Mouse (Mus musculus): ENCODE results near the gene Grid1. TPM values are rescaled to one million over a fixed set of nuclear protein-coding genes. Genes with fewer than 3 reads are reported as not detected.

Grid1 gene
- total RNA-seq, 2 experiments from 2014 or later = not detected

DNA sequence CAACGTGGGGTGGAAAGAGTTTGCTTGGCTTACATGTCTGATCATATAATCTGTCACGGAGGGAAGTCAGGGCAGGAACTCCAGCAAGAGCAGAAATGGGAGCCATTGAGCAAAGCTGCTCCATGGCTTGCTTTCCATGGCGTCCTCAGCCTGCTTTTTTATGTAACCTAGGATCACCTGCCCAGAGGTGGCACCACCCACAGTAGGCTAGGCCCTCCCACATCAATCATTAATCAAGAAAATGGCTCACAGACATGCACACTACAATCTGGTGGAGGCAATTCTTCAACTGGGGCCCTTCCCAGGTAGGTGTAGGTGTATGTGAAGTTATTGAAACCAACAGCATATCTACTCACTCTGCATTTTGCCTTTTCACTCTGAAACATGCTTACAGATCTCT is 287.7 kb downstream of the Grid1 start:
- ATAC-seq (replicated peaks; ENCODE audit: poor library complexity) = no peak

DNA sequence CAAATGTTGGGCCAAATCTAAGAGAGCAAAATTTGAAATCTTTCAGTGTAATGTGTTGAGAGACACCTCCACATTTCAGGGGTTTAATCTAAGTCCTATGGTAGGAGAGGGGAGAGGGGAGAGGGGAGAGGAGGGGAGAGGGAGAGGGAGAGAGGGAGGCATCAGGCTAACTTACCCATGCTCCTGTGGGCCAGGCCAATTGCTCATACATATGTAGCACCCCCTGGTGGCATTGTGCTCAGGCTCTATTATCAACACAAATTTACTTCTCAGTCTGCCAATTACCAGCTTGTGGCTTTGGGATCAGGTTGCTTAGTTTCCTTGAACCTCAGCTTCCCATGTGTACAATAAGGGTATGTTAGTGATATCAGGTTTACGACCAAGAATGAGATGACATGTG is 291.0 kb downstream of the Grid1 start:
- ATAC-seq (replicated peaks; ENCODE audit: poor library complexity) = no peak

DNA sequence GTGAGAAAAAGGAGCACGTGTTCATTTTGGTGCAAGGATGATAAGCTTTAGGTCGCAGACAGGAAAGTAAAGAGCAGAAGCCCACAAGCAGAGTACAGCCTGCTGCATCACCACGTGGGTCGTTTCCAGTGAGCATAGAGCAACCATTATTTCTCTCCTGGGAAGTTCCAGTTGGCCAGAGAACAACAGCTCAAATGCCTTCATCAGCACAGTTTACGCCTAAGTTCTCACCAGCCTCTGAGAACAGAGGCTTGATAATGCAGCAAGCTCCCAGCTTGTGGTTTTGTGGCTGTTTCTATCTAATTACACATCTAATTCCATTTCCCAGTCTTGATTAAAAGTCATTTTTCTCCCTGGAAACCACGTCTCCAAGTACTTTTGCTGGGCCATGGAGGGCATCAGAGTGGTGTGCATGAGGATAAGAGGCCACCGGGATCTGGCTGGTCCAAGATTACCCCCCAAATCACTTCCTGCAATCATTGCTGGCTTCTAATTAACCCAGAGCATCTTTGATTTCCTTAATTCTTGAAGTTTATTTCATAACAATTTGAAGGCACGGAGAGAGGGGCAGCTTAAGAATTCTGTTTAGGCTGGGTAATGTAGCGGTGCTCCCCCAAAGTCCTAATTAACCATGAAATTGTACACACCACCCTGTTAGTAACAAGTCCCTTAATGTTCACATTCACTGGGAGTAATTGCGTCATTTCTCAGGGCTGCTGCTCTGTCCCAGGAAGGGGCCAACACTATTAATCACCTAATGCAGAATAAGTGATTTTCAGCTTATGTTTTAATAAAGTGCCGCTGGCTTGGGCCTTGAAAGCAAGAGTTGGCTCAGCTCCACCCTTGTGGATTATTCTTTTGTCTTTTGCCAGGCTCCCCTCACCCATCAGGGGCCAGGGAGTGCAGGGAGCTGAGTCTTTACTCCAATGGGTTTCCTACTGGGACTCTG is 292.7 kb downstream of the Grid1 start:
- no peak for ATAC-seq (replicated peaks; ENCODE audit: poor library complexity)

DNA sequence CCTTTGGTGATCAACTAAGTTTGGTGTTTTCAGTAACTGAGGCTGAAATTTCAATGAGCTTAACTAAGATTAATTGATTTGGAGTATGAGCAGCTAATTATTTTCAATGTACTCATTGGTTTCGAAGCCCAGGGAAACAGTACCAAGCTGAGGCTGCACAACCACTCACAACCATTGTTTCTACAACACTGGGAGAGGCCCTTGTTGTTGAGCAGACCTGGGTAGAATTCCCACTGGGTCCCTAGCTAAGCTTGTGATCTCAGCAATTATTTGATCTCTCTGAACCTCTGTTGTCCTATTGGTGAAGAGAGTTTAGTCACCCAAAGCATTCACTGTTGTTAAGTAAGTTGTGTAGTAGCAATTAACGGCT is 293.4 kb downstream of the Grid1 start:
- no peak for ATAC-seq (replicated peaks; ENCODE audit: poor library complexity)

DNA sequence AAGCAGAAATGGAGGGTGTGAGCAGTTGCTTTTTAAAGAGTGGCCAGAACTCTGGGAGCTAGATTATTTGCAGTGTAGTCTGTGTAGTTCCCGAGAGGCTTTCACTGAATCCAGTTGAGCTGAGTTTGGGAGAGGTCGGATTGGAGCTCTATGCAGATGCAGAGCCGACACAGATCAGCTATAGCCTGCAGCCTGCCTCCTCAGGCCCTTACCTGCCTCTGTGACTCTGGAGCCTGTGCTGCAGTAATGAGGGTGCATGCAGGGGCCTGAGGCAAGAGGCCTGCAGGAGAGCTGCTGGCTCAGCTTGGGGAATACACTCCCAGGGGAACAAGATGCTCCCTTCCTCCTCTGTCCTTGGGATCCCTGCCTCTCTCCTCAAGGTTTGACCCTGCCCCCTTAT is 296.0 kb downstream of the Grid1 start:
- no peak for ATAC-seq (replicated peaks; ENCODE audit: poor library complexity)

DNA sequence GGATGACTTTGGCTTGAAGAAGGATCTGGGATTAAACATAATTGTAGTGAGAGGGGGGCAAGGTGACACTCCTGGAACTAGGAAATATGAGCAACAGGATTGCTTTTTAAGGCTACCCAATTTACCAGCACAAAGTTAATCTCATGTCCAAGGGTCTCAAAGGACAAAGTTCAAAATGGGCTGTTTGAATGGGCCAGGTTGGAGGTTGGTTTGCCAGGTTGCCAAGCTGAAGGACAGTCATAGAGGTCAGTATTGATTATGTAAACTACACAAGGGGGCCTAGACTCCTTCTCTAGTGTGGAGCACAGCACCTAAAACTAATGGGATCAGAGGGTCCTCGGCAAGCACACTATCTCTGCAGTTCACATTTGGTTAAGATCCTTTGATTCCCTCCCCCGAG is 300.2 kb downstream of the Grid1 start:
- ATAC-seq (replicated peaks; ENCODE audit: poor library complexity) = no peak

DNA sequence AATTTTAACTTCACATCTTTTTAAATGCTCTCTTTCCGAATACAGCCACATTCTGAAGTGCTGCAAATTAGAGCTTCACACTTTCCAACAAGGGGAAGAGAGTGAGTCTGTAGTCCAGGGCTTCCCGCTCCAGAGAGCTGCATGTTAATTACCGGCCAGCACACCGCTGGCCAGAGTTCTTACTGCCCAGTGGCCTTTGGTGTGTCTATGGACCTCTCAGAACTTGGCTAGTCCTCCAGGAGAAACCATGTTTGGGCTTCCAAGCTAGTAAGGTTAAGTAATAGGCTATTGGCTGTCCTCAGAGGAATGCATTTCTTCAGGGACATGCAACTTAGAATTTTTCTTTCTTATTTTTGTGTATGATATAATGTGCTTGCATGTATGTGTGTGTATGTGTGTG is 301.0 kb downstream of the Grid1 start:
- ATAC-seq (replicated peaks; ENCODE audit: poor library complexity) = no peak

DNA sequence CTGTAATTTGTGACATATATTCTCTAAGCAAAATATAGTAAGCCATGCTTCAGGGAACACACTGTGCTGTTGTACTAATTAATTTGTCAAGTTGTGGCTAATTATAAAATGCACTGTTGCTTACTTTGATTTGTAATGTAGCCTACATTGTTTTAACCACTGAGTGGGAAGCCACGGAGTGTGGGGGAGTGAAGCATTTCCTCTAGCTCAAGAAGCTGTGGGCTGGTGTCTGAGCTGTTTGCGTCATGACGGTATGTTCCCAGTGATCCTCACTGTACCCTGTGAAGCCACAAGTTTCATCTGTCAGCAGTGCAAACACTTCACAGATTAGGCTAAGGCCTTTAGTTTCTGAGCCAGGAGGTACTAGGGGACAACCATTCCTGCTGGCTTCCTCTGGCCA is 302.2 kb downstream of the Grid1 start:
- ATAC-seq (replicated peaks; ENCODE audit: poor library complexity) = no peak

DNA sequence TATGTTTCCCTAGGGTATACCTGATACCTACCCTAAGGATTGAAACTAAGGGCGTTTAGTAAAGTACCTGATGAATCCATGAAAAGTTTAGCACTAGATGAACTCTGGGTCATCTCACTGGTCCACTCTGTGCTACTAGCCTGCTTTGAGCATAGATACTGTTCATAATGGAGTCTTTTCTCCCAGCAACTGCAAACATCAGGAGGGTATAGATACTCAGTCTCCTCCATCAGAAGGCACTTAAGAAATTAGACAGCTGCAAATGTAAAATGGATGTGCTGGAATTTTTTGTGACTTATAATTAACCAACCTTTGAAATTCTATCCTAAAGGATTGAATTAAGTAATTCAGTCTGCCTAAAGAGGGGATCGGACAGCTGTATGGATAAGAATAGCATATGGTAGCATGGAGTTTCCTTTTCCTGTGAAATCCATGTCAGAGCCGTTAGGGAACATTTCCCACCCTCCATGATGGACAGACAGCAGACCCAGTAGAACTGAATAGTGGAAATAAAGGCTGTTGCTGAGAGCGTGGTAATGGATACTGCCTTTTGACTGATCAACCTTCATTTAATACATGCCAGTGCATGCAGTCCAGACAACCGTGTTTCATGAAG is 303.5 kb downstream of the Grid1 start:
- ATAC-seq (replicated peaks; ENCODE audit: poor library complexity) = no peak

DNA sequence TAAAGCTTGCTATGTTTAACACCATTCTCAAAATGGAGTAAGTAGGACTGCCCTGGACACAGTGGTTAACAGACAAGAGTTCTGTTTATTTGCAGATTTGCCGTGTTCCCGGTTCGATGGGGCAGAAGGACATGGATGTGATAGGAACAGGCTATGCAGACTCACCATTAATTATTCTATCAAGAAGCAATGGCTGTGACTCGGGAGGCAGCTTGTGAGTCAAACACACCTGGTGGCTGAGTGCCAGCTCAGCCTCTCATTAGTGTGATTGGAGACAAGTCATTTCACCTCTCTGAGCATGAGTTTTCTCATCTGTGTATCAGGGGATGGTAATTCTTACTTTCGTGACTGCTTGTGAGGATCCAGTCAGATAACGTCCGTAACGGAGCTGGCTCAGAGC is 307.7 kb downstream of the Grid1 start:
- no peak for ATAC-seq (replicated peaks; ENCODE audit: poor library complexity)

DNA sequence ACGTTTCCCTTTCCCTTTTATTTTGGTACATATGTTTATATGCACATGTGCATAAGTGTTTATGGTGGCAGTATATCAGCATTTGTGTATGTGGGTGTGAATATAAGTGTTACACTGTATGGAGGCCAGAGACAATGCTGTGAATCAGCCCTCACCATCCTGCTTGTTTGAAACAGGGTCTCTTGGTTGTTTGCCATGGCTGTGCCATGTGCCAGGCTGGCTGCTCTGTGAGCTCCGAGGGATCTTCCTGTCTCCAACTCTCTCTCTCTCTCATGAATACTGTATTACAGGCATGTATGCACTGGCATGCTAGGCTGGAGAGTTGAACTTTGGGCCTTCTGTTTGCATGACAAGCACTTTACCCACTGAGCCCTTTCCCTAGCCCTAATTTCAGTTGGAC is 315.1 kb downstream of the Grid1 start:
- ATAC-seq (replicated peaks; ENCODE audit: poor library complexity) = no peak

DNA sequence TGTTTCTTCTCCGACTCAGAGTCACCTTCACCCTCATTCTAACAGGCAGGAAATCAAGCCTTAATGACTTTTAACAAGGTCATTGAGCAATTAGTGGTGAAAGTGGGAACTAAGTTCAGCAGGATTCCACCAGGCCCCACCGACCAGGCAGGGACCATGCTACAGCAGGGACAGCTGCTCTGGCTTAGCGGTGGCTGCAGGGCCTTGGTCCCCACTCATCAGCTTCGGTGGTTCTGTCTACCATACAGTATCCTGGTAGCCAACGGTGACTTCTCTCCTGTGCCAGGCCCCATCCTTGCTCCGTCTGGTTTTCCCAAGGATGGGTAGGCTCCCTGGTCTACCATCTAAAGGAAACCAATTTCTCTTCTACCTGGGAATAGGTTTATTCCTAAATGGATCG is 318.2 kb downstream of the Grid1 start:
- ATAC-seq (replicated peaks; ENCODE audit: poor library complexity) = no peak

DNA sequence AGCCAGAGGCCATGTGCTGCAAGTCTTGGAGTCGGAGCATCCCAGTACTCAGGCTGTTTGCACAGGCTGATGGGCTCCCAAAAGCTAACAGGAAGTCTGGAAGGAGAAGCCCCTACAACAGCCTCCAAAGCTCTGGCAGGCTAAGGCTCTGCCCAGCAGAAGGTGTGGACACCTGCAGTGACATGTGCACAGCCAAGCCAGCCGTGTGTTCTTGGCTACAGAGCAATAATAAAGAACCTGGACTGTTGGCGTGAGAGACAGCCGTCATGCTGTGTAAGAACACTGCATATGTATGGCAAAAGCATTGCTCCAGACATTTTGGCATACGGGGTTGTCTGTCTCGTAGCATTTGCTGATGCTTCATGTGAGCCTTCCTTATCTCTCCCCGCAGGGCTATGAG is 319.9 kb downstream of the Grid1 start:
- no peak for ATAC-seq (replicated peaks; ENCODE audit: poor library complexity)

DNA sequence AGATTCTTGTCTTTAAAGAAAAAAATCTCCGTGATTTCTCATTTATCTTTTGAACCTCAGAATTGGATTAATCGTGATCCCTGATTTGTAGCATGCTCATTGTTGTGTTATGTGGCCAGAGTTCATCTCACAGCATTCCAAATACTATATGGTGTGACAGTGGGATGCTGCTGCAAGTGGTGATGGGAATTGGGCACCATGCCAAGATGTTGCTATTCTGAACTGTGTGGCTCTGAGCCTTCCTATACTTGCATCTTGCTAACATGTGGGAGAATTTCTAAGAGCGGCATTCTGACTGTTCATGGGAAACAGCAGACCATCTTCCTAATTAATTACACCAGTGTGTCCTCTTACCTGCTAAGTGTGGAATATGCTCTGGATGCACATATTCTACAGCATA is 332.5 kb downstream of the Grid1 start:
- ATAC-seq (replicated peaks; ENCODE audit: poor library complexity) = no peak

DNA sequence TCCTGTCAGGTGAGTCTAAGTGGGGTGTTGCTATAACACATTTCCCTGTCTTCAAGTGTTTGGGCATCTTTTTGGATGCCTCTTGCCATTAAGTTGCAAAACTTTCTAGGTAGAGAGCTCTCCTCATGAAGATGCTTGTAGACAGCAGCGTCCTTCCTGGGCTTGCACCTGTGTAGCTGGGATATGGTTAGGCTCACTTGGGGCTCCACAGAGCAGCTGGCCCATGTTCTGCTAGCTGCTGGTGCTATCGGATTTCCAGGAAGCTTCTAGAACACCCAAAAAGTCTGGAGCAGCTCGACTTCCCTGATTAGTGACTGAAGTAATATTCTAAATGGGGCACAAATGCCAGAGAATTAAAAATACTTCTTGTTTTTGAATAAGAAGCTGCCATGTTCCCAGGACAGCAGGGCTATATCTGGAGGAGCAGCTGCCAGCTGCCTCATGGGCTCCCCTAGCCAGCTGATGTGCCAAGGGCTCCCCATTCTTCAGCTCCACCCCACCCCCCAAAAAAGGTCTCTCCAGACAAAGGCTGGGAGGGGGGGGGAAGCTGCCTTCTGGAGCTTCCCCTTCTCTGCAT is 333.9 kb downstream of the Grid1 start:
- no peak for ATAC-seq (replicated peaks; ENCODE audit: poor library complexity)

DNA sequence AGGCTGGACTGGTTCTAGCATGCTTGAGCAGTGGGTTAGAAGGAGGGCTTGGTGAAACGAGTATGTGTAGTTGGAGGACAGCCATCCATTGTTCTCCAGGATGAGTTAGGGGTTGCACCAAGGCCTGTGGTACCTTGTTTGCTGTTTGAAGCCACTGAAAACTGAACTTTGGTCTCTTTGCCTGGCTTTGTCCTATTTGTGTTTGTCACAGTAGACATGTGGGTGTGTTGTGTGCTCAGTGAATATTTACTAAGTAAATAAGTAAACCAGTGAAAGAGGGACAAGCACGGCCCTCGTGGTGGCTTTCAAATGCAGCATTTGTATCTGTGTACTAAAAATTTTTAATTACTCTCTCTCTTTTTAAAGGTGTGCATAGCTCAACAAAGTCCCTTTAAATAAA is 334.5 kb downstream of the Grid1 start:
- ATAC-seq (replicated peaks; ENCODE audit: poor library complexity) = no peak

DNA sequence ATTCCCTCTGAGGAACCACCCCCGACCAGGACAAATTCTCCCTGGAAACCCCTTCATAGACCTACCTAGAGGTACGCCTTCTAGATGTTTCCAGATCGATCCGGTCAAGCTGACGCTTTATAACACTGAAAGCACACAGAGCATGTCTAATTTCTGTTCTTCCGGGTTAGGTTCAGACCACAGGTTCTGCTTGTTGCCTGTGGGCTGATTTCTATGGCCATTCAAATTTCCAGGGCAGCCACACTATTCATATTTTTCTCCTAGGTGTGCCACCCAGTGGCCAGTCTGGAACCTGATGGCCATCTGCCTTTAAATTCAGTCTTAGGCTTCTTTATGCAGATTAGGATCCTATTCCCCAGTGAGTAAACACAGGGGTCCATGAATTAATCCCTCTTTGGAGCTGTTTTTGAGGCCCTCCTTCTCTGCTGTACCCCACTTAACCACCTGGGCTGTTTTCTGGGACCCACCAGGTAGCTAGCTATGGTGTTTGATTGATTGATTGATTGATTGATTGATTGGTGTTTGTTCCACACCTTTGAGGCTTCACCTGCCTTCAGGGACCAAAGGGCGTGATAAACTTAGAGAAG is 337.3 kb downstream of the Grid1 start:
- ATAC-seq (replicated peaks; ENCODE audit: poor library complexity) = no peak

DNA sequence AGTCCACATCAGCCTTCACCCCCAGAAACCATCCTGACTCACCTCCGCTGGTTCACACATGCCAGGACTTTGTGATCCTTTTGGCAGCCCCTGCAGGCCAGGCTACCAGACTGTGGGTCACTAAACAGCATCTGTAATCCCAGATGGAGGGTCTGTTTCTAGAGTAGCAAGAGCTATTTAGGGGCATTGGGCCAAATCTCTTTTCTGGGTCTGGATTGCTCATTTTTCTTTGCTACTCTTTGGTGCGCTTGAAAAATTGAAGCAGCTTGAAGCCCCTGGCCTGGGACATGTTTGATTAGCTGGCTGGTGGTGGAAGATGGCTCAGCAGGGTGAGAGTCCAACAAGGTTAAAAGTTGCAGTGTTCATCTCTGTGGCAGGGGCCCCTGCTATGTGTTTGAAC is 339.4 kb downstream of the Grid1 start:
- no peak for ATAC-seq (replicated peaks; ENCODE audit: poor library complexity)

DNA sequence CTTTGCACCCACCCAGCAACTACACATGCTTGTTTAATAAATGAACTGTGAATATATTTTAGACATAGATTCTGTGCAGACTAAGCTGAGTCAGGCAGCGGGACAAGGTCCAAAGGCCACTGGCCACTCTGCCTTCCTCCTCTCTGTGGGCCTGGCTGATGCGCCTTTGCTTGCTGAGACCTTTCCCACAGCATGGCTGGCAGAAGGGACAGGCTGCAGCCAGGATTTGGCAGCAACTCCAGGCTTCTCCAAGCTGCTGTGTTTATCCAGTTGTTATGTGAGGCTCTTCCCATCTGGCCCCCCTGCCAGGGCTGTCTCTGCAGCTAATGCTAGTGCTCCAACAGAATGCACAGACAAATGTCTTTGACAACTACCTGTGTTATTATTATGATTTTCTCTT is 347.5 kb downstream of the Grid1 start:
- no peak for ATAC-seq (replicated peaks; ENCODE audit: poor library complexity)

DNA sequence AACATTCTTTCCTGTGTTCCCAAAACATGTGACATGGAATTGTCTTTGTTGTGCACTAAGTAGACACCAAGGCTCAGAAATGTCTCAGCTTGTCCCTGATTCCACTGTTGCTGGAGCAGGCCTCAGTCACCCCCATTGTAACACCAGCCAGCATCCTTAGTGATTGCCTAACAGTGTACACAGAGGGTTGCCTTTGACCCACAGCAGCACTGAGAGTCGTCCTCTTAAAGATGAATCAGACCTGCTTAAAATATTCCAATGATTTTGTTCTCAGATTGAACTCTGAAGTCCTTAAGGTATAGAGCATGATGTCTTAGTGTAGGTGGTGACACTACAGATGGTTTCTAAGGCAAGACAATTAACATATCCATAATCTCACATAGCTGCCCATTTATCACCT is 354.0 kb downstream of the Grid1 start:
- ATAC-seq (replicated peaks; ENCODE audit: poor library complexity) = no peak

DNA sequence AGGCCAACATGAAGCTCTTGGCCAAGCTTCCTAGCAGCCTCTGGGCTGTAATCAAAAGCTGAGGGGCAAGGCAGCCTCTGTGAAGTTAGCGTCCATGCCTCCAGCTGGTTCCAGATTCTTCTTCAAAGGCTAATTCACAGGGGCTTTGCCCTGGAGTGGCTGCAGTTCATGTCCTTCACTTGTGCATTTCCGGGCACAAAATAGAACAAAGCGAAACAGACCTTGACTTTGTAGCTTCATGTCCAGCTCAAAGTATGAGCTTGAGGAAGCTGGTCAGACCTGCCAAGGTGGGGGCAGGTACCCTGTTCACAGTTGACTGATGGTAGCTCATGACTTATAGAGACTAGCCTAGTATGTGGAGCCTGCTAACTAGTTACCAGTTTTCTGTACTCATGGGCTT is 356.1 kb downstream of the Grid1 start:
- ATAC-seq (replicated peaks; ENCODE audit: poor library complexity) = no peak

DNA sequence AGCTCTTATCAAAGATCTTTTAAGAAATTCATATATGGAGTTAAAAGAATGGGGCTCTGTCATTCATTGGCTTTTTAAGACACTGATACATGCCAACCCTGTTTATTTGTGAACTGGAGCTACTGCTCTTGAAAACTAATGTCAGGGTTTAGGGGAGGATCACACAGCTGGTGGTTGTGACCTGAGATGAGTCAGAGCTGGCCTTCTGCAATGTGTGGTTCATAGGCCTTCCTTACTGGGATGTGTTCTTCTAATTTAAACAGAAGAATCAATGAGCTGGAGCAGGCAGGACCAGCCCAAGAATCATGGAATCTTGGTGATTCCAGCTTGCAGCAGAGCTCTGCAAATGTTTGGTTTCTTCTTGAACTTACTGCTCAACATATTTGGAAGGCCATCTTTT is 359.2 kb downstream of the Grid1 start:
- no peak for ATAC-seq (replicated peaks; ENCODE audit: poor library complexity)
